Mouse (Mus musculus) cortical plate, adult 2 months (tissue): ENCODE data around the gene Hnrnpa3. TPM values are rescaled to one million over a fixed set of nuclear protein-coding genes. Genes with fewer than 3 reads are reported as not detected.
"Not testable (repeated sequence)": the region's sequence is repeated elsewhere in the genome, so short reads cannot be mapped to it uniquely, and the experiment has no call there.

Experiments
- H3K27ac ChIP-seq: fragments of 200-500 bp; 2 replicates; pipeline ENCODE4 v1.5.1; 2012; ENCODE audit warnings: low read length, control low read depth, inconsistent platforms; ENCODE audit not compliant: insufficient read depth
- H3K4me1 ChIP-seq: fragments of 200-500 bp; 2 replicates; pipeline ENCODE4 v1.6.1; 2011; ENCODE audit warnings: low read length; ENCODE audit not compliant: control insufficient read depth, insufficient read depth
- H3K4me3 ChIP-seq: fragments of 200-500 bp; 2 replicates; pipeline ENCODE4 v1.5.1; 2011; ENCODE audit warnings: mild to moderate bottlenecking, low read length, control low read depth; ENCODE audit not compliant: insufficient read depth
- CTCF ChIP-seq: fragments of 200-500 bp; IDR thresholded peaks from 2 replicates; pipeline ENCODE4 v1.5.1; 2011; ENCODE audit warnings: mild to moderate bottlenecking, control low read depth, low read length; ENCODE audit not compliant: insufficient read depth; ENCODE audit errors: extremely low read depth
- POLR2A ChIP-seq: fragments of 200-500 bp; IDR thresholded peaks from 2 replicates; pipeline ENCODE4 v1.6.1; 2011; ENCODE audit warnings: mild to moderate bottlenecking, low read length, control low read depth; ENCODE audit not compliant: insufficient read depth; ENCODE audit errors: extremely low read depth
- polyA plus RNA-seq: library from polyadenylated mRNA; depleted of rRNA; stranded (reverse); fragments of >200 nt; gene quantifications from 2 replicates; pipeline ENCODE4 v1.2.3, GENCODE M21; 2012

The Hnrnpa3 gene
- polyA plus RNA-seq, 1 experiment: 199 TPM

DNA sequence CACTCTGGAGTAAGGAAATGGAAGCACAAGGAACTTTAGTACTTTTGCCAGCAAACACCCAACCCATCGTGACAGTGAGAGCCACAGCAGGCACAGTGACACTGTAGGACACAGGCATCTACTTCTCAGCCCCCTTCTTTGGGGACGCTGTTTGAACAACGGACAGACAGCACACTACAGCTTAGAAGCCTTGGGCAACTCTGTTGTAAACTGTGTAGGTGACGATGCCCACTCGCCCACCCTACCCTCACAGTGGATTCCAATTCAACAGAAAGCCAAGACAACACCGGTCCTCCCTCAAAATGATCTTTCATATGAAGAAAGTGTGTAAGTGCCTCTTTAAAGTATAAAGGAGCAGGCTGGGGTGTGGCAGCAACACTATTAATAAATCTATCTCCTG lies 33.3 kb downstream of the Hnrnpa3 start:
- Histone ChIP-seq H3K4me3 (no peak overlapping the region), H3K27ac (no peak overlapping the region), H3K4me1 (no peaks in the 10 kb centered on the region)
- TF ChIP-seq CTCF (no peak), POLR2A (no peak)

GRCm38 (mm10) chr2:75694926-75695325 lies 35.9 kb downstream of the Hnrnpa3 start:
- H3K4me3 ChIP-seq, H3K4me1 ChIP-seq, H3K27ac ChIP-seq: not testable (repeated sequence)

DNA sequence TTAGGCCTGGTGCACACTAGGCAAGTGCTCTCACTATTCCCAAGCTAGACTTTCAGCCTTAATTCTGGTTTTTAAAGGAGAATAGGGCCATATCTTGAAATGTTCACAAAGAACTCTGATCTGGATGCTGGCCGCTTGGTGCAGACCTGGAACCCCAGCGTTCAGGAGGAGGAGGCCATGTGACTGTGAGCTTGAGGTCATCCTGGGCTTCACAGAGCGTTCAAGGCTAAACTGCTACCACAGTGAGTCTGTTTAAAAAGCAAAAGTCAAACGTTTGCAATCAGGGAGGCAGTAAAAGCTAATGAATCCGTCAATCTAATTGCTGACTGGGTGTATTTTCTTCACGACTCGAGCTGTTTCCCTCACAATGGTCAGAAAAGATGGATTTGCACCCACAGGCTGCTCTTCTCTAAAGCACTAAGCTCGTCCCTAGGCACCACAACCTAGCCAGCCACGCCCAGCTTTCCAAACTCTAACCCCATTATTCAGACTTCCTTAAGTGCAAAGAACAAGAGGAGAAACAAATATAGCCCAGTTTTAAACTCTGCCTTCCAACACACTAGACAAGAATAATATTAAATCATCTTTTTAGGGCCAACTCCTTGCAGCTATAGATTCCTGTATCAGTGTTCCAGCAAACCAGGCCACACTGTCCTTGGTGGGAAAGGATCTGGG lies 36.8 kb downstream of the Hnrnpa3 start:
- Histone ChIP-seq H3K27ac (no peak overlapping the region), H3K4me1 (no peaks in the 10 kb centered on the region), H3K4me3 (no peak overlapping the region)
- no peak for TF ChIP-seq CTCF
- no peak for TF ChIP-seq POLR2A

DNA sequence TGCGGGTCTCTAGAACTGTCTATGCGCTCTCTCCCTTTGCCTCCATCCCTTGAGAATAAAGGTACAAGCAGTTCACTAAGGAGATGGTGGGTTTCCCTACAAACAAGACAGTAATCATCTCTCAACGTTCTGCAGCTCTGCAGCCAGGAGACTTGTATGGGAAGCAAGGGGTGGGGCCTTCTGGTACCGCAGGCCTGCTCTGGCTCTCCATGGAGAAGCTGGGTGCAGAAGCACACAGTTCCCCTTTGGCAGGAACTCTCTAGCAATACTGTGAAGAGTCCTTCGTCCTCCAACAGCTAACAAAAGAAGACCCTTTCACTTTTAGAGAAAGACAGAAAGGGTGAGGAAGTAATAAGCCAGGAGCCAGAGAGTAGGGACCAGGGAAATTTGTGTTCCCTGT lies 37.3 kb downstream of the Hnrnpa3 start:
- Histone ChIP-seq H3K4me1 (no peaks in the 10 kb centered on the region), H3K4me3 (no peak overlapping the region), H3K27ac (no peak overlapping the region)
- no peak for TF ChIP-seq POLR2A
- no peak for TF ChIP-seq CTCF

DNA sequence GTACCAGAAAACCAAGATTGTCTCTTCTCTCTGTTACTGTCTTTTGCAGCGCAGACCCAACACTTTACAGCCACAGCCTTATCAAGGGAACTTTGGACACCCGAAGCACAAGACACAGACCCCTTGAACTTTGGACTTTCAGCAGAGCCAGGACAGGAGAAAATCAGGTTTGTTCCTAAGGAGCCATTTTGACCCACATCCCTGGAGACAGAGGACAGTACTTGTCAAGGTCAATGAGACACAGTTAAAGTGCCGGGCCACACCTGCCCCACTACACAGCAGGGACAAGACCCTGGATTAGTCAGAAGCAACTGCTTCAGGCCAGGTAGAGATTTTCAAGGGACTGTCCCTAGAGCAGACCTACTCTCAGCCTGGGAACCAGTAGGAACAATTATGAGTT lies 38.2 kb downstream of the Hnrnpa3 start:
- H3K27ac ChIP-seq: no peak overlapping the region
- TF ChIP-seq POLR2A: no peak
- no peak for TF ChIP-seq CTCF

GRCm38 (mm10) chr2:75698007-75698406 lies 38.9 kb downstream of the Hnrnpa3 start:
- no peak for TF ChIP-seq POLR2A
- TF ChIP-seq CTCF: no peak
- no peaks in the 10 kb centered on the region for H3K4me1 ChIP-seq
- H3K27ac ChIP-seq: no peak overlapping the region
- H3K4me3 ChIP-seq: no peak overlapping the region

More for the DNA sequence above, 38.2 kb downstream of the Hnrnpa3 start:
- Histone ChIP-seq H3K4me1 (no peaks in the 10 kb centered on the region), H3K4me3 (no peak overlapping the region)

- Histone ChIP-seq H3K4me1 (no peaks in the 10 kb centered on the region), H3K27ac (no peak overlapping the region), H3K4me3 (no peak overlapping the region)
- no peak for TF ChIP-seq POLR2A
- no peak for TF ChIP-seq CTCF
Observed at GRCm38 (mm10) chr2:75698874-75699273, 39.8 kb downstream of the Hnrnpa3 start.

- H3K4me3 ChIP-seq: no peak overlapping the region
- no peaks in the 10 kb centered on the region for H3K4me1 ChIP-seq
- H3K27ac ChIP-seq: no peak overlapping the region
- TF ChIP-seq POLR2A: no peak
Observed at GRCm38 (mm10) chr2:75700543-75700942, 41.5 kb downstream of the Hnrnpa3 start.

DNA sequence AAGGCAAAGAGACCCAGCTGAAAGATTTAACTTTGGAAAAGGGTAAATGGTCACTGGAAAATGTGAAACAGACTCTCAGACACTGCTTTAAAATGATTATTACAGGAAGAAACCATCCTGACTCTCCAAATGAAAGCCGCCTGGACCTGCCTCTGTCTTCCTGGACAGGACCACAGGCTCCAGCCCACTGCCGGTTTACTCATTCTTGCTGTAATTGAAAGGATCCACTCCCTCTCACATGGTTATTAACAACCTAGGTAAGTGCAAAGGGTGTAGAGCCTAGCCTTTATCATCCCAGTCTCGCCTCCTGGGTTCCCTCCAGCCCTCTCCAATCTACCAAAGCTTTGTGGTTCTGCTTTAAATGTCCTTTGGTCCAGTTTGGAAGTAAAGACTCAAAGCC lies 42.1 kb downstream of the Hnrnpa3 start:
- TF ChIP-seq POLR2A (no peak), CTCF (no peak)
- Histone ChIP-seq H3K27ac (no peak overlapping the region), H3K4me3 (no peak overlapping the region), H3K4me1 (no peaks in the 10 kb centered on the region)

GRCm38 (mm10) chr2:75701822-75702587 lies 42.9 kb downstream of the Hnrnpa3 start:
- no peaks in the 10 kb centered on the region for H3K4me1 ChIP-seq
- TF ChIP-seq CTCF (no peak), POLR2A (no peak)
- no peak overlapping the region for H3K4me3 ChIP-seq
- H3K27ac ChIP-seq: no peak overlapping the region
